ENCODE assay signal across 15 mouse cellular contexts in genomic region chr11:121683243-121683642, GRCm38 (mm10). TPM values are rescaled to one million over a fixed set of nuclear protein-coding genes. Genes with fewer than 3 reads are reported as not detected.
DNase-seq lines count a peak whose midpoint lies in the region; ATAC-seq lines count a peak whose summit lies in the region.
"Had no signal": no experiment of that assay in that cellular context is flagged by ENCODE, and none has a peak within 500 bp of the region (broad histone marks: within the 10 kb centered on the region; RNA-seq: fewer than 3 reads in every experiment).

No protein-coding gene starts in this region.

- peak overlapping the region; percentile 42; the same call in 1 of the 2 replicates for H3K27ac ChIP-seq in hindbrain, embryonic 15.5 days (replicated peaks)
- H3K27ac ChIP-seq in hindbrain, embryonic 10.5 days, result no peak overlapping the region
- no peak overlapping the region for H3K27ac ChIP-seq in midbrain, embryonic 14.5 days (replicated peaks; ENCODE audit: low read depth, low read length)
- no peak overlapping the region for H3K27ac ChIP-seq in midbrain, embryonic 15.5 days
- H3K27ac ChIP-seq: forebrain, embryonic 15.5 days had no signal

- no peaks in the 10 kb centered on the region for H3K36me3 ChIP-seq in hindbrain, embryonic 15.5 days
- H3K36me3 ChIP-seq in hindbrain, embryonic 10.5 days, result no peaks in the 10 kb centered on the region
- H3K36me3 ChIP-seq in midbrain, embryonic 14.5 days (ENCODE audit: control insufficient read depth, insufficient read depth, low read length), result no peaks in the 10 kb centered on the region
- H3K36me3 ChIP-seq in midbrain, embryonic 15.5 days (replicated peaks), result no peaks in the 10 kb centered on the region
- H3K36me3 ChIP-seq: forebrain, embryonic 15.5 days had no signal

- no peak overlapping the region for H3K4me2 ChIP-seq in hindbrain, embryonic 15.5 days
- H3K4me2 ChIP-seq in midbrain, embryonic 14.5 days (ENCODE audit: low read length), result no peak overlapping the region
- H3K4me2 ChIP-seq in midbrain, embryonic 15.5 days, result no peak overlapping the region
- H3K4me2 ChIP-seq: forebrain, embryonic 15.5 days; liver, embryonic 11.5 days had no signal

- ATAC-seq in hindbrain, embryonic 15.5 days (ENCODE audit: low FRiP score, low read depth), result peak; percentile 82
- no peak for ATAC-seq in midbrain, embryonic 14.5 days (ENCODE audit: low FRiP score, low TSS enrichment)
- no peak for ATAC-seq in midbrain, embryonic 15.5 days (replicated peaks)
- ATAC-seq: forebrain, embryonic 15.5 days had no signal

- no peak overlapping the region for H3K4me3 ChIP-seq in hindbrain, embryonic 15.5 days
- H3K4me3 ChIP-seq in hindbrain, embryonic 10.5 days, result no peak overlapping the region
- H3K4me3 ChIP-seq in midbrain, embryonic 14.5 days (replicated peaks; ENCODE audit: low read depth, low read length), result no peak overlapping the region
- H3K4me3 ChIP-seq in midbrain, embryonic 15.5 days, result no peak overlapping the region
- H3K4me3 ChIP-seq: forebrain, embryonic 15.5 days had no signal

- H3K27me3 ChIP-seq in hindbrain, embryonic 15.5 days, result no peaks in the 10 kb centered on the region
- no peaks in the 10 kb centered on the region for H3K27me3 ChIP-seq in hindbrain, embryonic 10.5 days (ENCODE audit: insufficient read depth, poor library complexity, severe bottlenecking)
- no peaks in the 10 kb centered on the region for H3K27me3 ChIP-seq in midbrain, embryonic 14.5 days (ENCODE audit: control insufficient read depth, insufficient read depth, low read length)
- no peaks in the 10 kb centered on the region for H3K27me3 ChIP-seq in midbrain, embryonic 15.5 days (replicated peaks)
- H3K27me3 ChIP-seq: forebrain, embryonic 15.5 days had no signal

- no peaks in the 10 kb centered on the region for H3K9me3 ChIP-seq in hindbrain, embryonic 15.5 days
- no peaks in the 10 kb centered on the region for H3K9me3 ChIP-seq in hindbrain, embryonic 10.5 days
- H3K9me3 ChIP-seq in midbrain, embryonic 14.5 days (ENCODE audit: control insufficient read depth, low read length), result no peaks in the 10 kb centered on the region
- no peaks in the 10 kb centered on the region for H3K9me3 ChIP-seq in midbrain, embryonic 15.5 days
- H3K9me3 ChIP-seq: forebrain, embryonic 15.5 days had no signal

- no peaks in the 10 kb centered on the region for H3K4me1 ChIP-seq in hindbrain, embryonic 15.5 days (replicated peaks)
- H3K4me1 ChIP-seq in hindbrain, embryonic 10.5 days (replicated peaks), result no peaks in the 10 kb centered on the region
- no peaks in the 10 kb centered on the region for H3K4me1 ChIP-seq in midbrain, embryonic 14.5 days (ENCODE audit: control insufficient read depth, insufficient read depth, low read length)
- H3K4me1 ChIP-seq in midbrain, embryonic 15.5 days, result no peaks in the 10 kb centered on the region

- peak; percentile 35 for DNase-seq in cerebellum, postnatal 14 days
- DNase-seq in cerebellum, adult 9-11 months, result no peak
- DNase-seq in hindbrain, embryonic 10.5 days (ENCODE audit: low spot score), result no peak
- peak; percentile 14 to 36 for DNase-seq in layer of hippocampus, postnatal 14 days (ENCODE audit: low spot score in 2 of 2)
- DNase-seq in layer of hippocampus, adult 9-10 months (ENCODE audit: low spot score), result no peak
- peak; percentile 21 for DNase-seq in midbrain, embryonic 14.5 days
- DNase-seq: cerebellum, postnatal 25 days; kidney, adult 9 months; layer of hippocampus, adult 9-11 months; lung, postnatal 36 days; right cerebral cortex, adult 18-20 months had no signal

- WGBS in hindbrain, embryonic 15.5 days, result 54% methylated on average over 3 of the region's 3 CpGs
- 66% methylated on average over 3 of the region's 3 CpGs for WGBS in hindbrain, embryonic 10.5 days
- 64% methylated on average over 3 of the region's 3 CpGs for WGBS in midbrain, embryonic 14.5 days
- 61% methylated on average over 3 of the region's 3 CpGs for whole genome bisulfite sequencing in midbrain, embryonic 15.5 days

- no peak overlapping the region for H3K9ac ChIP-seq in hindbrain, embryonic 15.5 days
- no peak overlapping the region for H3K9ac ChIP-seq in midbrain, embryonic 14.5 days (replicated peaks; ENCODE audit: low read length)
- no peak overlapping the region for H3K9ac ChIP-seq in midbrain, embryonic 15.5 days
- H3K9ac ChIP-seq: forebrain, embryonic 15.5 days had no signal

RNA-seq across cellular contexts. Expression of gene B3gntl1, which starts 10.3 kb away (rescaled TPM):
- polyA plus RNA-seq in hindbrain, embryonic 15.5 days (2015; fragmentation: Nextera tagmentation; extraction: Ambion mirVana), result 6.6 and 7.9 TPM in 2 replicates
- polyA plus RNA-seq in hindbrain, embryonic 10.5 days (2016; fragmentation: Nextera tagmentation; extraction: Ambion mirVana), result 7.3 and 7.6 TPM in 2 replicates
- 1 to 10 TPM; 6.6 to 8.7 TPM for total RNA-seq in layer of hippocampus, postnatal 14 days (2021)
- 4.8 and 6.5 TPM in 2 replicates for polyA plus RNA-seq in midbrain, embryonic 14.5 days (2014; fragmentation: Nextera tagmentation; extraction: Ambion mirVana)
- 7.3 and 8.2 TPM in 2 replicates for polyA plus RNA-seq in midbrain, embryonic 15.5 days (2015; fragmentation: Nextera tagmentation; extraction: Ambion mirVana)

RNA-seq across cellular contexts. Expression of gene Metrnl, which starts 18.1 kb away (rescaled TPM):
- 20.3 and 23.0 TPM in 2 replicates for polyA plus RNA-seq in hindbrain, embryonic 15.5 days (2015; fragmentation: Nextera tagmentation; extraction: Ambion mirVana)
- 22.1 and 33.2 TPM in 2 replicates for polyA plus RNA-seq in hindbrain, embryonic 10.5 days (2016; fragmentation: Nextera tagmentation; extraction: Ambion mirVana)
- total RNA-seq in layer of hippocampus, postnatal 14 days (2021), result 10 to 100 TPM; 10.2 to 10.4 TPM
- 10.2 and 11.0 TPM in 2 replicates for polyA plus RNA-seq in midbrain, embryonic 14.5 days (2014; fragmentation: Nextera tagmentation; extraction: Ambion mirVana)
- polyA plus RNA-seq in midbrain, embryonic 15.5 days (2015; fragmentation: Nextera tagmentation; extraction: Ambion mirVana), result 14.1 and 16.7 TPM in 2 replicates

Comparison
In these comparisons a context has a peak if more than half of its experiments do, and no peak if none do; other contexts are left out.
1. DNase-seq: peak in cerebellum, postnatal 14 days (2 of 2), layer of hippocampus, postnatal 14 days (2 of 2) and midbrain, embryonic 14.5 days (single experiment); none in cerebellum, adult 9-11 months (single experiment), hindbrain, embryonic 10.5 days (single experiment) and layer of hippocampus, adult 9-10 months (single experiment).